25 mouse cellular contexts compared by ENCODE assay signal in the genomic region with DNA sequence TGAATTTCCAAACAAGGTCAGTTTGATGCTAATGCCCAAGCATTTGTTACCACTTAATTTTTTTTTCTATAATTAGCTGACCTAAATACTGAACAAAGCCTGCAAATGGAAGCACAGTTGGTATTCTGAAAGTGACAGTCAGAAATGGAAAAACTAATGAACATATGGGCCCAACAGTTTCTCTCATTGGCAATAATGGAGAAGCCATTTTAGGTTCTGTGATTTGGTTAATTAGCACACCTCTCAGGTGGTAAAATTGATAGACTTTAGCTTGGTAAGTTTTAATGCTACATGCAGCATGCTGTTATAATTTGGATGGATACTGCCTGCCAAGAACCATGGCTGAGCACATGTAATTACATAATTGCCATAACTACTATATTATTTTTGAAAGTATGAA.
DNase-seq lines count a peak whose midpoint lies in the region; ATAC-seq lines count a peak whose summit lies in the region.
"Had no signal": no experiment of that assay in that cellular context is flagged by ENCODE, and none has a peak within 500 bp of the region (broad histone marks: within the 10 kb centered on the region; RNA-seq: fewer than 3 reads in every experiment).

No protein-coding gene starts in this region.

- no peak overlapping the region for H3K4me2 ChIP-seq in forebrain, embryonic 13.5 days
- H3K4me2 ChIP-seq: heart, embryonic 11.5 days; hindbrain, embryonic 13.5 days; limb, embryonic 12.5 days; liver, embryonic 15.5 days; lung, embryonic 15.5 days; midbrain, embryonic 11.5 days; neural tube, embryonic 12.5 days had no signal

- no peaks in the 10 kb centered on the region for H3K27me3 ChIP-seq in forebrain, embryonic 13.5 days
- H3K27me3 ChIP-seq: hindbrain, embryonic 13.5 days; limb, embryonic 12.5 days; liver, embryonic 15.5 days; lung, embryonic 15.5 days; neural tube, embryonic 12.5 days had no signal

- H3K9ac ChIP-seq in forebrain, embryonic 13.5 days = no peak overlapping the region
- H3K9ac ChIP-seq: hindbrain, embryonic 13.5 days; limb, embryonic 12.5 days; liver, embryonic 15.5 days; lung, embryonic 15.5 days; neural tube, embryonic 12.5 days had no signal

- H3K4me1 ChIP-seq in forebrain, embryonic 13.5 days = no peaks in the 10 kb centered on the region
- H3K4me1 ChIP-seq: hindbrain, embryonic 13.5 days; limb, embryonic 12.5 days; liver, embryonic 15.5 days; lung, embryonic 15.5 days; neural tube, embryonic 12.5 days had no signal

- peak; percentile 60 for DNase-seq in cerebellum, adult 9-10 months
- DNase-seq in cerebellum, postnatal 36 days = no peak
- DNase-seq in brain, adult 2 months (ENCODE audit: low read depth, low spot score) = peak; percentile 45
- peak; percentile 34 for DNase-seq in retina, embryonic 14.5 days (ENCODE audit: low spot score)
- DNase-seq in layer of hippocampus, adult 11-12 months (ENCODE audit: low spot score) = no peak
- no peak for DNase-seq in Muller cell, postnatal 12 days (ENCODE audit: inconsistent ontology term)
- DNase-seq: adrenal gland, adult 2 months; gastrocnemius, adult 2 months; gastrocnemius, postnatal 36 days; heart, adult 18-20 months; heart, postnatal 36 days; kidney, adult 9 months; kidney, postnatal 14 days; thymus, adult 2 months; thymus, postnatal 36 days had no signal

- no peak overlapping the region for H3K27ac ChIP-seq in forebrain, embryonic 13.5 days
- H3K27ac ChIP-seq: gastrocnemius, adult 2 months; hindbrain, embryonic 13.5 days; limb, embryonic 12.5 days; liver, embryonic 15.5 days; lung, embryonic 15.5 days; neural tube, embryonic 12.5 days had no signal

- no peak overlapping the region for H3K4me3 ChIP-seq in forebrain, embryonic 13.5 days
- H3K4me3 ChIP-seq: gastrocnemius, adult 2 months; hindbrain, embryonic 13.5 days; limb, embryonic 12.5 days; liver, embryonic 15.5 days; lung, embryonic 15.5 days; neural tube, embryonic 12.5 days had no signal

- no peaks in the 10 kb centered on the region for H3K9me3 ChIP-seq in forebrain, embryonic 13.5 days (replicated peaks)
- H3K9me3 ChIP-seq: hindbrain, embryonic 13.5 days; limb, embryonic 12.5 days; liver, embryonic 15.5 days; lung, embryonic 15.5 days; neural tube, embryonic 12.5 days had no signal

- ATAC-seq in forebrain, embryonic 13.5 days = peak; percentile 77
- ATAC-seq: intestine, postnatal 0 days; midbrain, embryonic 16.5 days had no signal

- H3K36me3 ChIP-seq in forebrain, embryonic 13.5 days (ENCODE audit: poor library complexity, severe bottlenecking) = no peaks in the 10 kb centered on the region
- H3K36me3 ChIP-seq: hindbrain, embryonic 13.5 days; limb, embryonic 12.5 days; liver, embryonic 15.5 days; lung, embryonic 15.5 days; neural tube, embryonic 12.5 days had no signal

Comparison
In these comparisons a context has a peak if more than half of its experiments do, and no peak if none do; other contexts are left out.
1. DNase-seq: peak in cerebellum, adult 9-10 months (single experiment), brain, adult 2 months (single experiment) and retina, embryonic 14.5 days (single experiment); none in cerebellum, postnatal 36 days (0 of 2), layer of hippocampus, adult 11-12 months (single experiment) and Muller cell, postnatal 12 days (single experiment).